Mouse (Mus musculus) ES-Bruce4 (cell line): ENCODE measurements at regions not wholly inside any gene's neighbourhood (a gene's known extent, or its start where the extent isn't known, plus 50 kb on each side); places are given as distances from the start of the nearest gene placed in this dataset.

Experiments
- H3K27ac ChIP-seq: 2 replicates; pipeline ENCODE4 v1.5.1; 2012; ENCODE audit warnings: low read length, inconsistent platforms; ENCODE audit not compliant: insufficient read depth
- H3K27me3 ChIP-seq: 2 replicates; pipeline ENCODE4 v1.6.1; 2012; ENCODE audit warnings: mild to moderate bottlenecking, low read length, inconsistent platforms; ENCODE audit not compliant: control insufficient read depth, poor library complexity, insufficient read depth, severe bottlenecking
- H3K36me3 ChIP-seq: 2 replicates; pipeline ENCODE4 v1.6.1; 2012; ENCODE audit warnings: inconsistent platforms, mild to moderate bottlenecking, low read length, moderate library complexity; ENCODE audit not compliant: control insufficient read depth, poor library complexity, insufficient read depth, severe bottlenecking
- H3K4me1 ChIP-seq: one replicate; pipeline ENCODE4 v1.8.1; 2011; ENCODE audit warnings: low read length; ENCODE audit not compliant: control insufficient read depth, insufficient read depth
- H3K4me3 ChIP-seq: 2 replicates; pipeline ENCODE4 v1.5.1; 2011; ENCODE audit warnings: low read depth, mild to moderate bottlenecking, low read length
- H3K9ac ChIP-seq: 2 replicates; pipeline ENCODE4 v1.6.1; 2012; ENCODE audit warnings: low read depth, mild to moderate bottlenecking, inconsistent platforms; ENCODE audit not compliant: poor library complexity, severe bottlenecking
- H3K9me3 ChIP-seq: replicated peaks from 2 replicates; pipeline ENCODE4 v1.6.1; 2012; ENCODE audit warnings: mild to moderate bottlenecking, low read length, inconsistent platforms; ENCODE audit not compliant: control insufficient read depth, poor library complexity, insufficient read depth, severe bottlenecking
- CTCF ChIP-seq: IDR thresholded peaks from one replicate; pipeline ENCODE4 v1.8.1; 2011; ENCODE audit warnings: low read depth, low read length
- EP300 ChIP-seq: IDR thresholded peaks from 2 replicates; pipeline ENCODE4 v1.6.1; 2011; ENCODE audit warnings: low read depth, low read length; ENCODE audit not compliant: insufficient read depth
- POLR2A ChIP-seq: IDR thresholded peaks from one replicate; pipeline ENCODE4 v1.8.1; 2011; ENCODE audit warnings: low read length; ENCODE audit not compliant: insufficient read depth

GRCm38 (mm10) chr12:109874466-109874865 is 274.3 kb upstream of the Rtl1 start:
- H3K27ac ChIP-seq = no peak overlapping the region
- TF ChIP-seq EP300 = no peak
- no peak for TF ChIP-seq POLR2A
- TF ChIP-seq CTCF = no peak
- no peak overlapping the region for H3K9ac ChIP-seq
- H3K9me3 ChIP-seq = no peaks in the 10 kb centered on the region
- no peaks in the 10 kb centered on the region for H3K36me3 ChIP-seq
- no peaks in the 10 kb centered on the region for H3K4me1 ChIP-seq
- H3K4me3 ChIP-seq = no peak overlapping the region
- H3K27me3 ChIP-seq = no peaks in the 10 kb centered on the region; the same call in 1 of the 2 replicates

GRCm38 (mm10) chr12:109881108-109881507 is 281.0 kb upstream of the Rtl1 start:
- no peak for TF ChIP-seq POLR2A
- TF ChIP-seq CTCF = no peak
- no peak for TF ChIP-seq EP300
- no peaks in the 10 kb centered on the region for H3K27me3 ChIP-seq
- H3K27ac ChIP-seq = no peak overlapping the region

GRCm38 (mm10) chr12:109891206-109891605 is 291.1 kb upstream of the Rtl1 start:
- no peaks in the 10 kb centered on the region for H3K4me1 ChIP-seq
- no peaks in the 10 kb centered on the region for H3K9me3 ChIP-seq
- no peak overlapping the region for H3K9ac ChIP-seq
- TF ChIP-seq POLR2A (no peak), CTCF (no peak), EP300 (no peak)
- H3K4me3 ChIP-seq = no peak overlapping the region
- H3K27me3 ChIP-seq = no peaks in the 10 kb centered on the region
- no peak overlapping the region for H3K27ac ChIP-seq
- no peaks in the 10 kb centered on the region for H3K36me3 ChIP-seq

More at GRCm38 (mm10) chr12:109881108-109881507, 281.0 kb upstream of the Rtl1 start:
- no peak overlapping the region for H3K4me3 ChIP-seq
- H3K9me3 ChIP-seq = peaks cover 4% of the 10 kb centered on the region; the same call in 1 of the 2 replicates
- H3K9ac ChIP-seq = no peak overlapping the region
- H3K4me1 ChIP-seq = peaks cover 2% of the 10 kb centered on the region
- H3K36me3 ChIP-seq = no peaks in the 10 kb centered on the region

DNA sequence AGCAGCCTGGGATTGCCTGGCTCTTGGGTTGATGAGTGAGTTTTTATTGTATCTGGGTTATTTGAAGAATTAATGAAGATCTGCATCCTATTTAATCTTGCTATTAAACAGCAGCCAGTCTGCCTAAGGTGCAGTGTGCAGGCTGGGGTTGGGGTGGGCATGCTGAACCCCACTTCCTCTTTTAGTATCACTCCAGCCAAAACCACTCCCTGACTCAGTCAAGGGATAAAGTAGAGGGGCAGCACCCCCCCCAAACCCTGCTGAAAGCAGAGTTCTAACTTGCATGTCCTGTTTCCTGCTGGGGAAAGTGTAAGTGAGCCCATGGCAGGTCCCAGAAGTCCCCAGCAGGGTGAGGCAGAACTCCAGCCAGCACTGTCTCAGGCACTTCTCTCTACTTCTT is 292.7 kb upstream of the Rtl1 start:
- TF ChIP-seq POLR2A = no peak
- no peak for TF ChIP-seq EP300
- no peak for TF ChIP-seq CTCF
- Histone ChIP-seq H3K4me1 (no peaks in the 10 kb centered on the region), H3K9me3 (no peaks in the 10 kb centered on the region)

DNA sequence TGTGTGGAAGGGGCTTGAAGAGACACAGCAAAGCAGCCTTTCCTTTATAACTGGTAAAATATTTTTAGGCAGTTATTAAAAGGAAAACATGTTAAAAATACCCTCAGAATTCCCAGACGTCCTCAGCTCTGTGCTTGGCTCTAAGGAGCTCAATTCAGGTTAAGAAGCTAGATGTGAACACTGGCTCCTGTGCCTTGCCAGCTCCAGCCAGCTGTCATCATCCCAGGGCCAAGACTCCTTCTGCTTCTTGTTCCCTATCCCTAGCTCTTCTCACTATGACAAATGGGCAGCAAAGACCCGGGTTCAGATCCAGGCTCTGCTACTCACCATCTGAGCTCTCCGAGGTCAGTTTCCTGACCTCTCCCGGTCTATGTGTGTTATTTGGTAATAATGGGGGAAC is 293.5 kb upstream of the Rtl1 start:
- no peak overlapping the region for H3K4me3 ChIP-seq

More for the DNA sequence above, 292.7 kb upstream of the Rtl1 start:
- Histone ChIP-seq H3K27ac (no peak overlapping the region), H3K9ac (no peak overlapping the region), H3K4me3 (no peak overlapping the region), H3K36me3 (no peaks in the 10 kb centered on the region), H3K27me3 (no peaks in the 10 kb centered on the region)

GRCm38 (mm10) chr12:109895389-109895788 is 295.3 kb upstream of the Rtl1 start:
- no peak overlapping the region for H3K9ac ChIP-seq
- no peak overlapping the region for H3K27ac ChIP-seq
- H3K9me3 ChIP-seq = no peaks in the 10 kb centered on the region
- H3K36me3 ChIP-seq = no peaks in the 10 kb centered on the region
- no peaks in the 10 kb centered on the region for H3K4me1 ChIP-seq
- TF ChIP-seq CTCF (no peak), POLR2A (no peak), EP300 (no peak)
- no peaks in the 10 kb centered on the region for H3K27me3 ChIP-seq
- H3K4me3 ChIP-seq = no peak overlapping the region

More for the DNA sequence above, 293.5 kb upstream of the Rtl1 start:
- Histone ChIP-seq H3K4me1 (no peaks in the 10 kb centered on the region), H3K36me3 (no peaks in the 10 kb centered on the region), H3K9me3 (no peaks in the 10 kb centered on the region), H3K27me3 (no peaks in the 10 kb centered on the region), H3K9ac (no peak overlapping the region), H3K27ac (no peak overlapping the region)
- TF ChIP-seq POLR2A (no peak), CTCF (no peak), EP300 (no peak)
